Mouse (Mus musculus) neural tube, embryonic 14.5 days (tissue): ENCODE measurements at regions not wholly inside any gene's neighbourhood (a gene's known extent, or its start where the extent isn't known, plus 50 kb on each side); places are given as distances from the start of the nearest gene placed in this dataset.

Experiments
- ATAC-seq: fragments of 200-750 bp; cut with Nextera tagmentation; 2 replicates; pipeline ENCODE4 v1.8.0; 2017; ENCODE audit warnings: low read depth, mild to moderate bottlenecking, moderate TSS enrichment, moderate library complexity
- H3K27ac ChIP-seq: fragments of 300-500 bp; sonication (generic); 2 replicates; pipeline ENCODE4 v1.5.1; 2014; ENCODE audit warnings: low read depth, mild to moderate bottlenecking, control low read depth, low read length, moderate library complexity, mixed read lengths
- H3K27me3 ChIP-seq: fragments of 300-500 bp; sonication (generic); 2 replicates; pipeline ENCODE4 v1.6.1; 2014; ENCODE audit warnings: low read length; ENCODE audit not compliant: control insufficient read depth, insufficient read depth
- H3K36me3 ChIP-seq: fragments of 300-500 bp; sonication (generic); 2 replicates; pipeline ENCODE4 v1.6.1; 2014; ENCODE audit warnings: low read length, mixed read lengths; ENCODE audit not compliant: control insufficient read depth, insufficient read depth
- H3K4me1 ChIP-seq: fragments of 300-500 bp; sonication (generic); 2 replicates; pipeline ENCODE4 v1.6.1; 2014; ENCODE audit warnings: low read length; ENCODE audit not compliant: control insufficient read depth, insufficient read depth
- H3K4me2 ChIP-seq: fragments of 300-500 bp; sonication (generic); 2 replicates; pipeline ENCODE4 v1.6.1; 2014; ENCODE audit warnings: mild to moderate bottlenecking, low read depth, low read length, control low read depth
- H3K4me3 ChIP-seq: fragments of 300-500 bp; sonication (generic); 2 replicates; pipeline ENCODE4 v1.5.1; 2014; ENCODE audit warnings: low read depth, low read length, control low read depth, mixed read lengths
- H3K9ac ChIP-seq: fragments of 300-500 bp; sonication (generic); replicated peaks from 2 replicates; pipeline ENCODE4 v1.6.1; 2014; ENCODE audit warnings: low read depth, mild to moderate bottlenecking, control low read depth, low read length, mixed read lengths
- H3K9me3 ChIP-seq: fragments of 300-500 bp; sonication (generic); 2 replicates; pipeline ENCODE4 v1.6.1; 2016; ENCODE audit warnings: low read length; ENCODE audit not compliant: control insufficient read depth
- WGBS: fragments of 180-500 bp; shearing (Covaris S2); extraction: QIAGEN DNeasy Blood & Tissue Kit; methylation state at CpG from one replicate; pipeline ENCODE4 v1.1.7; 2014; 5-methylcytosine and 5-hydroxymethylcytosine counted together

DNA sequence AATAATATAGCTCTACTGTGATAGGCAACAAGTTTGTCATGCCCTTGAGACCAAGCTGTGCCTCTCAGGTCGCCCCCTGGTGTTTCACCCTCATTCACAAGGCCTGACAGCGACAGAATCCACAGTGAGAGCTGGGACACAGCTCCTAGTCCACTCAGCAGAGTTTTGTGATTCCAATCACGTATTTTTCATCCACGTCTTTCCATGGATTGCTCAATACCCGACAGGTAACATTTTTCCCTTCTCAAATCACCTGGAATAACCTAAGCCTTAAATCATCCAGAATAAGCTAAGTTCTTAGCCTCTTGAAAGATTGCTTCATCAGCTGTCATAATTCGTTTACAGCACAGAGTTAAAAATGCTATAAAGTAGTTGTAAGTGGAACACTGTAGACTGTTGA, 211.3 kb downstream of the Ccdc91 start:
- no peaks in the 10 kb centered on the region for H3K27me3 ChIP-seq
- no peak overlapping the region for H3K27ac ChIP-seq
- no peak overlapping the region for H3K4me2 ChIP-seq
- no peak overlapping the region for H3K4me3 ChIP-seq
- H3K9ac ChIP-seq, result no peak overlapping the region
- H3K9me3 ChIP-seq, result no peaks in the 10 kb centered on the region
- H3K36me3 ChIP-seq, result no peaks in the 10 kb centered on the region
- WGBS, result 76% methylated on average over 6 of the region's 6 CpGs
- ATAC-seq, result no peak
- H3K4me1 ChIP-seq, result no peaks in the 10 kb centered on the region

DNA sequence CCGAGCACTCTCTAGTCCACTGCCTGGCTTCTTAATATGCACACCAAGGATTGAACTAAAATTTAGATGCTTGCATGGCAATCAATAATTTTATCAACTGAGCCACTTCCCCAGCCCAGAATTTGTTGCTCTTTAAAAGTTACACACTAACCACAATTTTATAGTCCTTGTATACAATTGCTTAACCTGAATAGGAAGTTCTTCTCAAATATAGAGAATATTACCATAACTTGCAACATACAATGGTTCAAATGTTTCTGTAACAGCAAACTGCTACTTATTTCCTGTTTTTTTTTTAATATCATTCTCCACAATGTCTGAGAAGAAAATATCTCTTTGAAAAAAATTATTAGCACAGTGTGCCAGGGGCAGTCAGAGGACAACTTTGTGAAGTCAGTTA, 222.6 kb downstream of the Ccdc91 start:
- no peak for ATAC-seq
- Histone ChIP-seq H3K4me1 (no peaks in the 10 kb centered on the region), H3K9ac (no peak overlapping the region), H3K4me3 (no peak overlapping the region), H3K27me3 (no peaks in the 10 kb centered on the region), H3K4me2 (no peak overlapping the region), H3K9me3 (no peaks in the 10 kb centered on the region), H3K36me3 (no peaks in the 10 kb centered on the region), H3K27ac (no peak overlapping the region)
- WGBS, result 91% methylated on average over 1 of the region's 1 CpGs

DNA sequence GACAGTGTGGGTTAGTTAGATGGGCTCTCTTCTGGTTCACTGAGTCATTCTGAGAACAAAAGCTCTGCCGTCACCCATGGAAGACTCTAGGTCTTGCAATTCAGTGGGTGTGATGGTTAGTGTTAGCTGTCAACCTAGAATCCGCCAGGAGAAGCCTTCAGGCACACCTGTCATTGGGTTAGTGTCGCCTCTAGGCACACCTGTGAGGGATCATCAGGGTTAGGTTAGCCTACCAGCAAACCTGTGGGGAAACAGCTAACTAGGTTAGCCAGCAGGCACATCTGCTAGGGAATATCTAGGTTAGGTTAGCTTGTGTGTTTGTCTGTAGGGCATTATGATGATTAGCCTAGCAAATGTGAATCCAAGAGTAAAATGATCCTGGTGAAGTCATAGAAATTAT, 223.8 kb downstream of the Ccdc91 start:
- Histone ChIP-seq H3K27me3 (no peaks in the 10 kb centered on the region), H3K4me3 (no peak overlapping the region), H3K4me1 (no peaks in the 10 kb centered on the region), H3K4me2 (no peak overlapping the region), H3K27ac (no peak overlapping the region), H3K9me3 (no peaks in the 10 kb centered on the region), H3K9ac (no peak overlapping the region), H3K36me3 (no peaks in the 10 kb centered on the region)
- no peak for ATAC-seq
- WGBS, result 86% methylated on average over 3 of the region's 3 CpGs

DNA sequence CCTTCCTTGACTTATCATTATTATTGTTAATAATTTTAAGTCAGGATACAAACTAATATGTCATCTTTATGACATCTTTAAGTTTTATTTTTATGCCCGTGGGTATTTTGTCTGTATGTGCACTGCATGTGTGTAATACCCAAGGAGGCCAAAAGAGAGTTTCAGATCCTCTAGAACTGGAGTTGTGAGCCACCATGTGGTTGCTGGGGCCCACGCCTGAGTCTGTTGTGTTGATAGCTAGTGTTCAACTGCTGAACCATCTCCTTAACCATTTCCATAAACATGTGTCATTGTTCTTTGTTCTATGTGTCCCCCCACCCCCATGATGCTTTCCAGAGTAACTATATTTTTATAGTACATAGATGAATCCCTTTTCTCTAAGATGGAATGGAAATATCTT, 225.0 kb downstream of the Ccdc91 start:
- WGBS, result 83% methylated on average over 2 of the region's 2 CpGs
- ATAC-seq, result no peak
- Histone ChIP-seq H3K27ac (no peak overlapping the region), H3K9me3 (no peaks in the 10 kb centered on the region), H3K27me3 (no peaks in the 10 kb centered on the region), H3K4me2 (no peak overlapping the region), H3K36me3 (no peaks in the 10 kb centered on the region), H3K4me3 (no peak overlapping the region), H3K9ac (no peak overlapping the region), H3K4me1 (no peaks in the 10 kb centered on the region)

DNA sequence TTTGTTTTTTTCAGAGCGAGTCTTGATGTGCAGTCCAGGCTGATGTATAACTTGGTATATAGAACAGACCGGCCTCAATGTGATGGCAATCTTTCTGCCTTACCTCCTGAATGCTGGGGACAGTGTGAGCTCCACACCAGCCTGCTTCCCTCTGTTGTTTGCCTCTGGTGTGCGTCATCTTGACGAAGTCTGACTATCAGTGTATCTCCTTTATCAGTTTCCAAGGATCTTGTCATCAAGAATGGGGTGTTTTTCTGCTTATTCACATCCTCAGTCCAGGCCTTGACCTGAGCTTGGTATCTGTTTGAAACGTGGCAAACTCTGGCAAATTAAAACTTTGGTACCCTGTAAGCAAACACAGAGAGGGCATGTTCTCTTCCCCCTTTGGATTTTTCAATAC, 226.3 kb downstream of the Ccdc91 start:
- no peaks in the 10 kb centered on the region for H3K36me3 ChIP-seq
- H3K4me3 ChIP-seq, result no peak overlapping the region
- ATAC-seq, result no peak
- H3K4me2 ChIP-seq, result no peak overlapping the region
- no peaks in the 10 kb centered on the region for H3K27me3 ChIP-seq
- H3K4me1 ChIP-seq, result no peaks in the 10 kb centered on the region
- no peaks in the 10 kb centered on the region for H3K9me3 ChIP-seq
- no peak overlapping the region for H3K9ac ChIP-seq
- no peak overlapping the region for H3K27ac ChIP-seq
- WGBS, result 91% methylated on average over 5 of the region's 5 CpGs

DNA sequence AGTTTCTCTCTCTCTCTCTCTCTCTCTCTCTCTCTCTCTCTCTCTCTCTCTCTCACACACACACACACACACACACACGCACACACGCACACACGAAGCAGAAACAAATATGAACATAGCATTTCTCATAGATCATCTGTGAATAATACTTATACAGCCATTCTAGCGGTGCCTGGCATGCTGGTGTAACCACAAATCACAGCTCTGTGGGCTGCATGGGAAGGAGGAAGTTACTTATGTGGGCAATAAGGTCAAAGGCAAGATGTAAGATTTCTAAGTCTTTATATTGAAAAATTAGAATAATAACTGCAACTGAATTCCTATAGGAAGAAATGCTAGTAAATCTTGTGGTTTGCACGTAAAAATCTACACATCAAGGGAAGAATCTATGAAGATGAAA, 228.7 kb downstream of the Ccdc91 start:
- Histone ChIP-seq H3K27me3 (no peaks in the 10 kb centered on the region), H3K4me3 (no peak overlapping the region), H3K36me3 (no peaks in the 10 kb centered on the region), H3K4me2 (no peak overlapping the region), H3K9me3 (no peaks in the 10 kb centered on the region), H3K27ac (no peak overlapping the region), H3K9ac (no peak overlapping the region), H3K4me1 (no peaks in the 10 kb centered on the region)
- no peak for ATAC-seq
- 85% methylated on average over 5 of the region's 5 CpGs for WGBS

DNA sequence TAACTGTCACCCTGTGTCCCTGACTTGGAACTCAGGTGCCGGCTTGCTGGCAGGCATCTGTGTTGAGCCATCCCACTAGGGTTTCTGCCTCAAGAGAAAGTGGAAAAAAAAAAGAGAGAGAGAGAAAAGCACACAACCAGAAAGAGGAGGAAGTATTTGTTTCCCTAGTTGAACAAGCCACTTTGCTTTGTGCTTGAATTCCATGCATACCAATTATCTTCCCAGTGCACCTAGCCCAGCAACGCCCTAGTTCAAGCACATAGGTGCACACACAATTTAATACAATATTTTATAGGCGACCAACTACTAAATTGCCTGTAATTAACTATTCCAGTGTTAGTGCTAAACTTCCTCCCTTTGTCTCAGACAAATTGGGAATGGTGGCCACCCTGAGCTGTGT, 230.3 kb downstream of the Ccdc91 start:
- H3K4me1 ChIP-seq, result no peaks in the 10 kb centered on the region
- H3K9me3 ChIP-seq, result no peaks in the 10 kb centered on the region
- no peaks in the 10 kb centered on the region for H3K27me3 ChIP-seq
- H3K4me2 ChIP-seq, result no peak overlapping the region
- no peak overlapping the region for H3K9ac ChIP-seq
- H3K4me3 ChIP-seq, result no peak overlapping the region
- no peak for ATAC-seq
- no peaks in the 10 kb centered on the region for H3K36me3 ChIP-seq
- 80% methylated on average over 3 of the region's 3 CpGs for WGBS
- no peak overlapping the region for H3K27ac ChIP-seq

DNA sequence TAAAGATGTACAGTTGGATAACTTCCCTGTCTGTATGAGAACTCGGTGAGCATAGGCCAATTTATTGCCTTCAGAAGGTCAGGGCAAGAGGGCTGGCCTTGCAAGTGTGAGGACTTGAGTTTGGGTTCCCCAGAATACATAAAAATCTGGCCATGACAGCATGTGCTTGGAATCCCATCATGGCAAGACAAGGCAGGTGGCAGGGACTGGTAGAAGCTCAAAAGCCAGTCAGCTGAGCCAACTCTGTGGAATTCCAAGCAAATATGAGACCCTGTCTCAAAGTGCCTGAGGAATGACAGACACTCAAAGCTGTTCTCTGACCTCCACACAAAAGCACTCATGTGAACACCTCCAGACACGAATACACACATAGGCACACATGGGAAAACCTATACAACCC, 231.1 kb downstream of the Ccdc91 start:
- H3K4me2 ChIP-seq, result no peak overlapping the region
- no peak overlapping the region for H3K9ac ChIP-seq
- H3K4me1 ChIP-seq, result no peaks in the 10 kb centered on the region
- ATAC-seq, result no peak
- WGBS, result 88% methylated on average over 2 of the region's 2 CpGs
- no peaks in the 10 kb centered on the region for H3K27me3 ChIP-seq
- H3K9me3 ChIP-seq, result no peaks in the 10 kb centered on the region
- no peaks in the 10 kb centered on the region for H3K36me3 ChIP-seq
- H3K27ac ChIP-seq, result no peak overlapping the region
- no peak overlapping the region for H3K4me3 ChIP-seq

DNA sequence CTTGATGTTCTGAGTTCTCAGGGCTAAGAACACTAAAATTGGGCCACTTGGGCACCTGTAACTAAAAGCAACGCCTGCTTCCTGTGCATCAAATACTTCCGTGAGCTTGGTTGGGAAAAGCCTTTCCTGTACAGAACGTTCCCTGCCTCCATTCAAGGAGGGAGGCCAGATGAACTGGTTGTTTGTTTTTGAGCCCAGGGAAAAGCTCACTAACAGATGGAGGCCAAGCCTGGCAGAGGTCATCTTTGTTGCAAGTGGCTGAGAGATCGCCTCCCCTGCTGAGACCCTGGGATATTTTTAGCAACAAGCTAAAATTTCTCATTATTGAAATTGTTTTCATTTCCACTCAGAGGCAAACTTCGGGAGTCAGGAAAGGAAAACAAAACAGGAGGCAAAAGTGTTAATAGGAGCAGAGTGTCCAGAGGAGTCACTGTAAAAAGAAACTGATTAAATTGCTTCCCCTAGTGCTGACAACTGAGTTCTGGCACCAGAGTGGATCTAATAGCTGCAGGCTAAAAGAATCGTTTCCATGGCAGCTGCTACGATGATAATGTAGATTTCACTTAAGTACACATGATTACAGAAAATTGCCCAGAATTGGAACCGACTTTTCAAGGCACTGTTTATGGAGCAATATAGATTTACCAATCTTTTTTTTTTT, 242.6 kb downstream of the Ccdc91 start:
- 48% methylated on average over 8 of the region's 8 CpGs for WGBS
- no peak overlapping the region for H3K4me2 ChIP-seq
- no peak for ATAC-seq
- no peak overlapping the region for H3K4me3 ChIP-seq
- no peaks in the 10 kb centered on the region for H3K9me3 ChIP-seq
- H3K27ac ChIP-seq, result no peak overlapping the region
- H3K27me3 ChIP-seq, result no peaks in the 10 kb centered on the region
- H3K36me3 ChIP-seq, result no peaks in the 10 kb centered on the region
- no peaks in the 10 kb centered on the region for H3K4me1 ChIP-seq
- H3K9ac ChIP-seq, result no peak overlapping the region
